Mouse (Mus musculus): ENCODE data around the gene Adgrl2. TPM values are rescaled to one million over a fixed set of nuclear protein-coding genes. Genes with fewer than 3 reads are reported as not detected.
A peak's percentile ranks its signal among the peaks of the same experiment; 100 is the strongest.

Gene Adgrl2
- 6.6 and 10.0 TPM in 2 replicates for polyA plus RNA-seq (2012; rRNA removed)

DNA sequence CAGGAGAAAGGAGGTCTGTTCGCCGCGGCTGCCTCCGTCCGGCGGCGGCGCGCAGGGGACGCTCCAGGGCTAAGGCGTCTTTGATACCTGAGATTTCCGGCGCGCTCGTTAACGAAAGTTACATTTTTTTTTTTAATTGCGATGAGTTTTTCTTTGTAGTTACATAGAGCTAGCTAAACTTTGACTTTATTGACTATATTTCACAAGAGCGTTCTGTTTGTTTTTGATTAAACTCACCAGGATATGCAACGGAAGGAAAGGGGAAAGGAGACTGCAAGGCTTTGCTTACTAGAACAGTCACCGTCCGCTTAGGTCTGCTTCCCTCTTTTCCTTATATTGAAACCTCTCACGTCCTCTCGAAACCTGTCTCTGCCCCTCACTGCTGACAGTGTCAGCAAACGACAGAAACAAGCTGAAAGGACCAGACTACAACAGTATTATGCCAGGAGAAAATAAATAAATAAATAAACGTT lies at the start of gene Adgrl2:
Gene Adgrl2, minus strand, starts transcription at position 25 of the 473 bp plus-strand sequence.
- Histone ChIP-seq H3K36me3 (ENCODE audit: control insufficient read depth, insufficient read depth, low read length) (no peaks in the 10 kb centered on the region), H3K27ac (ENCODE audit: insufficient read depth, low read length) (peak within 1 kb of the TSS; percentile 46), H3K27me3 (ENCODE audit: control insufficient read depth, insufficient read depth, low read length) (peaks cover 21% of the 10 kb centered on the region), H3K4me3 (ENCODE audit: extremely low read depth, insufficient read depth, insufficient read length) (peak within 1 kb of the TSS; percentile 63), H3K4me1 (ENCODE audit: control insufficient read depth, insufficient read depth, insufficient read length) (peaks cover 10% of the 10 kb centered on the region)
- DNase-seq (ENCODE audit: low read depth in 1 of 2, low spot score in 2 of 2), result no peak
- TF ChIP-seq CTCF (IDR thresholded peaks at IDR 0.05; ENCODE audit: extremely low read depth, insufficient read depth, insufficient read length, insufficient replicate concordance) (no peak), POLR2A (IDR thresholded peaks at IDR 0.05; ENCODE audit: low read depth, low read length) (no peak)
- WGBS, result under 1% methylated on average over 25 of the region's 25 CpGs

DNA sequence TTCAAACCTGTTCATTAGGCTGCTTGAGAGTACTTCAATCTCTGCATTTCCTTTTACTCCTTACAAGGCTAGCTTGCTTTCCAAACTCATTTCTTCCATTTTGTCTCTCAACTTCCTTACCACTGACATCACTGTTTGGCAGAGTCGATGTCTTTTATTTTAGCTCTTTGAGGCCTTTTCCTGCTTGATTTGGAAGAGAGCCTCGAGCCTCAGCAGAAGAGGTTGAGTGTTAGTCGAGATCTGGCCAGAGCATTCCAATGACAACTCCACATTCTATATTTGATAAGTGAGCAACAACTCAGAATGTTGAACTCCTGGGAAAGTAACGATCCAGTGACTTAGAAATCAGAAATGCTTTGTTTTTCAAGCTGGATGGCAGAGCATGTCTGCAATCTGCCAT lies 48.4 kb upstream of the Adgrl2 start:
- no peak overlapping the region for H3K4me3 ChIP-seq (ENCODE audit: extremely low read depth, insufficient read depth, insufficient read length)
- H3K36me3 ChIP-seq (ENCODE audit: control insufficient read depth, insufficient read depth, low read length), result no peaks in the 10 kb centered on the region
- no peak for DNase-seq (ENCODE audit: low read depth in 1 of 2, low spot score in 2 of 2)
- 73% methylated on average over 4 of the region's 4 CpGs for WGBS
- no peaks in the 10 kb centered on the region for H3K27me3 ChIP-seq (ENCODE audit: control insufficient read depth, insufficient read depth, low read length)
- no peaks in the 10 kb centered on the region for H3K4me1 ChIP-seq (ENCODE audit: control insufficient read depth, insufficient read depth, insufficient read length)
- TF ChIP-seq CTCF (IDR thresholded peaks at IDR 0.05; ENCODE audit: extremely low read depth, insufficient read depth, insufficient read length, insufficient replicate concordance), result no peak
- TF ChIP-seq POLR2A (IDR thresholded peaks at IDR 0.05; ENCODE audit: low read depth, low read length), result no peak
- 0 out of 2 replicates have a peak overlapping the region, but pooled peaks have one; percentile 22 for H3K27ac ChIP-seq (ENCODE audit: insufficient read depth, low read length)

DNA sequence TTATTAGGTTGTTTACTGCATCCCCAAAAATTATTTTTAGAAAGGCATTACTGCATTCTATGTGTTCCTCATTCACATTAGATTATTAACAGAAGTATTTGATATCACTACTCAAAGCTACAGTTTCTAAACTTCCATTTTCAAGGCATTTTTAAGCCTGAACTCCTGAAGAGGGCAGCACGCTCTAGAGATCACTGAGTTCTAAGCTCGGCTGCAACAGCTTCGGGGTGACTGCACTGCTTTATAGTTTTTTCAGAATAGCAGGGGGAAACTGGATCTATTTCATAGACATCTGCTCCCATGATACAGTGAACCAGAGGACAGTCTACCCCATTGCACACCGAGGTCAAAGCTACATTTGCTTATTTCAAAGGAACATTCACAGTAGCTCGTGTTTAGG lies 29.6 kb upstream of the Adgrl2 start:
- Histone ChIP-seq H3K36me3 (ENCODE audit: control insufficient read depth, insufficient read depth, low read length) (no peaks in the 10 kb centered on the region), H3K27me3 (ENCODE audit: control insufficient read depth, insufficient read depth, low read length) (no peaks in the 10 kb centered on the region), H3K27ac (ENCODE audit: insufficient read depth, low read length) (no peak overlapping the region), H3K4me3 (ENCODE audit: extremely low read depth, insufficient read depth, insufficient read length) (no peak overlapping the region), H3K4me1 (ENCODE audit: control insufficient read depth, insufficient read depth, insufficient read length) (no peaks in the 10 kb centered on the region)
- TF ChIP-seq CTCF (IDR thresholded peaks at IDR 0.05; ENCODE audit: extremely low read depth, insufficient read depth, insufficient read length, insufficient replicate concordance), result no peak
- DNase-seq (ENCODE audit: low read depth in 1 of 2, low spot score in 2 of 2), result no peak
- 66% methylated on average over 5 of the region's 5 CpGs for WGBS

DNA sequence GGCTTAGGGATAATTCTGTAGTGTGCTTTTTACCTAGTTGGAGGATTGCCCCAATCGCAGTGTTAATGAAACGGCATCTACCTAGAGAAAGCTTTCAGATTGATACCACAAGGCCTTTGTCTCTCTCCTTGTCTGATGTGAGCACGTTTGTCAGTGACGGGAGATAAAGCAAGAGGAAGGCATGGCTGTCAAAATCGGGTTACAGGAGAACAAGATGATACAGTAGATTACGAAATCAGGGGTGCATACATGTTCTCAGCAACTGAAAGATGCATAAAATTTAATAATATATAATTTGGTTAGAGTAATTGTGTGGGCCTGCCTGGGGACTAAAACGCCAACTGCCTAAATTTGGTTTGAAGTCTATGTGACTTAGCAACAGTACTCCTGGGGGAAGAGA lies 19.0 kb upstream of the Adgrl2 start:
- Histone ChIP-seq H3K27ac (ENCODE audit: insufficient read depth, low read length) (no peak overlapping the region), H3K4me3 (ENCODE audit: extremely low read depth, insufficient read depth, insufficient read length) (no peak overlapping the region), H3K27me3 (ENCODE audit: control insufficient read depth, insufficient read depth, low read length) (no peaks in the 10 kb centered on the region), H3K36me3 (ENCODE audit: control insufficient read depth, insufficient read depth, low read length) (no peaks in the 10 kb centered on the region), H3K4me1 (ENCODE audit: control insufficient read depth, insufficient read depth, insufficient read length) (no peaks in the 10 kb centered on the region)
- TF ChIP-seq CTCF (IDR thresholded peaks at IDR 0.05; ENCODE audit: extremely low read depth, insufficient read depth, insufficient read length, insufficient replicate concordance) (no peak), POLR2A (IDR thresholded peaks at IDR 0.05; ENCODE audit: low read depth, low read length) (no peak)
- WGBS, result 75% methylated on average over 7 of the region's 7 CpGs
- no peak for DNase-seq (ENCODE audit: low read depth in 1 of 2, low spot score in 2 of 2)

DNA sequence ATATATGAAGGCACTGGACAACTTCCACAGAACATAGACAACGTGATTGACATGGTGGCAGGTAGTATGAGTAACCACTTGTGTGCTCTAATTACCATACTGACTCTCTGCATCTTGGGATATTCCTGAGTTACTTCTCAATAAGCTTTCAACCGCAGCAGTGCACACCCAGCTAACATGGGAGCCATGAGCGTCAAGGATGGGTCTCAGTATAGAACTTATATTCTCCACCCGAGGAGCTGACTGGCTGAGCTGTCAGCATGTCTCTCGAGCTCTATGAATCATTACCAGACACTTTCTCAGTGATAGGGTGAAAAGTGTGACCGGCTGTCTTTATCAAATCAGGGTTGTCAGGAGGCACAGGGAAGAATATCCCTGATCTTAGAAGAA lies 18.3 kb upstream of the Adgrl2 start:
- no peak for DNase-seq (ENCODE audit: low read depth in 1 of 2, low spot score in 2 of 2)
- TF ChIP-seq CTCF (IDR thresholded peaks at IDR 0.05; ENCODE audit: extremely low read depth, insufficient read depth, insufficient read length, insufficient replicate concordance) (no peak), POLR2A (IDR thresholded peaks at IDR 0.05; ENCODE audit: low read depth, low read length) (no peak)
- 84% methylated on average over 6 of the region's 6 CpGs for WGBS
- Histone ChIP-seq H3K36me3 (ENCODE audit: control insufficient read depth, insufficient read depth, low read length) (no peaks in the 10 kb centered on the region), H3K4me1 (ENCODE audit: control insufficient read depth, insufficient read depth, insufficient read length) (no peaks in the 10 kb centered on the region), H3K4me3 (ENCODE audit: extremely low read depth, insufficient read depth, insufficient read length) (no peak overlapping the region), H3K27me3 (ENCODE audit: control insufficient read depth, insufficient read depth, low read length) (no peaks in the 10 kb centered on the region), H3K27ac (ENCODE audit: insufficient read depth, low read length) (no peak overlapping the region)

DNA sequence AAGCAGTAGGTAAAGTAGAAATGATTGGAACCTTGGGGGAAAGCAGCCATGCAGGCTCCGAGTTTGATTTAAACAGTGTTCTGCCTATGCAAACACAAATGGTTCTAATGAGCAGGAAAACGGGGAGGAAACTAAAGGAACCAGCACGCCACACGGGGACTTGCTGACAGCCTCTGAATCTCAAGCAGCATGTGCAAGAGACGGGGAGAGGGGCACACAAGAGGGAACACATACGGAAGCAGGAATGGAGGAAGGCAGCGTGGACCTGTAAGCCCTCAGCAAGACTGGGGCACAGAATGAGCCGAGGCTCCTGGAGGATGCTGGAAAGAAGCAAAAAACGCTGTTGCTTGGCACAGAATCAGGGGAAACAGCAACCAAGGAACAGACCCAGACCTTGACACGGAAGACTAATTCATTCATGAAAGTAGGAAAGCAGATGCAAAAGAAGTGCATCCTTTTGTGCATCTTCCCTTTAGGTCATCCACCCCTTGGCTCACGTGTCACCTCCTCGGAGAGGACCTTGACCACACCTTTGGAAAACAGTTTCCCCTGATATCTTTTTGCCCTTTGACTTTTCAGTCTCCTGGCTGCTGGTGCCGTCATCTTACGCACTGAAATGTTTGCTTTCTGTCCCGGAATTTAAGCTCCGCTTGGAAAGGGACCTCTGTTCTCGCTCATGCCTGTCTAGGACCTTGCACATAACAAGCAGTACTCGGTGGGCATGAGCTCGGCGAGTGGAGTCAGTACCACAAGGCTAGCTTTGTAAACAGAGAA lies 17.7 kb upstream of the Adgrl2 start:
- WGBS, result 85% methylated on average over 20 of the region's 20 CpGs
- Histone ChIP-seq H3K27ac (ENCODE audit: insufficient read depth, low read length) (no peak overlapping the region), H3K27me3 (ENCODE audit: control insufficient read depth, insufficient read depth, low read length) (no peaks in the 10 kb centered on the region), H3K36me3 (ENCODE audit: control insufficient read depth, insufficient read depth, low read length) (no peaks in the 10 kb centered on the region), H3K4me3 (ENCODE audit: extremely low read depth, insufficient read depth, insufficient read length) (no peak overlapping the region), H3K4me1 (ENCODE audit: control insufficient read depth, insufficient read depth, insufficient read length) (no peaks in the 10 kb centered on the region)
- TF ChIP-seq CTCF (IDR thresholded peaks at IDR 0.05; ENCODE audit: extremely low read depth, insufficient read depth, insufficient read length, insufficient replicate concordance) (no peak), POLR2A (IDR thresholded peaks at IDR 0.05; ENCODE audit: low read depth, low read length) (no peak)
- DNase-seq (ENCODE audit: low read depth in 1 of 2, low spot score in 2 of 2), result no peak

DNA sequence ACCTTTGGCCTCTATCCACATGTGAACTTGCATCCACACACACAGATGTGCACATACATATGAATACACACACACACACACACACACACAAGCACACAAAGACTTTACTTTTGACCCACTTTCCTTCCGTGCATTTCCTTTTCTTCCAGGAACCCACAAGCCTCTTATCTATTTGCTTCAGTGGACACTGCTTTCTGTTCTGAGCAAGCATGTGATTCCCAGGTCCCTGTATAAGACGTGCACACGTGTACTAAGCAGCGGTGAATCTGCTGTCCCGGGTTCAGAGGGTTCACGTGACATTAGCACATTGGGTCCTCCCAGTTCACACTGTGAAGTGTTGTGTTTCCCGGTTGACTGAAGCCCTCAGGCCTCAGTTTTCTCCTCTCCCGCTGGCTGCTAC lies 11.0 kb upstream of the Adgrl2 start:
- no peak for DNase-seq (ENCODE audit: low read depth in 1 of 2, low spot score in 2 of 2)
- 85% methylated on average over 8 of the region's 8 CpGs for WGBS
- no peak for TF ChIP-seq CTCF (IDR thresholded peaks at IDR 0.05; ENCODE audit: extremely low read depth, insufficient read depth, insufficient read length, insufficient replicate concordance)
- TF ChIP-seq POLR2A (IDR thresholded peaks at IDR 0.05; ENCODE audit: low read depth, low read length), result no peak
- Histone ChIP-seq H3K27ac (ENCODE audit: insufficient read depth, low read length) (no peak overlapping the region), H3K27me3 (ENCODE audit: control insufficient read depth, insufficient read depth, low read length) (no peaks in the 10 kb centered on the region), H3K4me3 (ENCODE audit: extremely low read depth, insufficient read depth, insufficient read length) (no peak overlapping the region), H3K4me1 (ENCODE audit: control insufficient read depth, insufficient read depth, insufficient read length) (no peaks in the 10 kb centered on the region), H3K36me3 (ENCODE audit: control insufficient read depth, insufficient read depth, low read length) (no peaks in the 10 kb centered on the region)

Data from spleen, adult 2 months (tissue).